Mouse (Mus musculus) hindbrain, postnatal 0 days (tissue): ENCODE data around the gene Zfp408. TPM values are rescaled to one million over a fixed set of nuclear protein-coding genes. Genes with fewer than 3 reads are reported as not detected.
A peak's percentile ranks its signal among the peaks of the same experiment; 100 is the strongest.

Experiments
- ATAC-seq: fragments of 200-750 bp; cut with Nextera tagmentation; 2 replicates; pipeline ENCODE4 v1.8.0; 2017; ENCODE audit warnings: mild to moderate bottlenecking, moderate TSS enrichment, moderate library complexity
- DNase-seq: peaks from one replicate; pipeline ENCODE4 v3.0.0-alpha.2; 2015; ENCODE audit warnings: low spot score
- H3K27ac ChIP-seq: fragments of 300-500 bp; sonication (generic); 2 replicates; pipeline ENCODE4 v1.5.1; 2014; ENCODE audit warnings: mild to moderate bottlenecking
- H3K27me3 ChIP-seq: fragments of 300-500 bp; sonication (generic); 2 replicates; pipeline ENCODE4 v1.6.1; 2014; ENCODE audit warnings: low read length, mixed read lengths; ENCODE audit not compliant: insufficient read depth
- H3K36me3 ChIP-seq: fragments of 300-500 bp; sonication (generic); 2 replicates; pipeline ENCODE4 v1.6.1; 2014; ENCODE audit warnings: low read length, mixed read lengths; ENCODE audit not compliant: insufficient read depth
- H3K4me1 ChIP-seq: fragments of 300-500 bp; sonication (generic); 2 replicates; pipeline ENCODE4 v1.6.1; 2014; ENCODE audit warnings: antibody characterized with exemption, low read length, mixed read lengths; ENCODE audit not compliant: insufficient read depth
- H3K4me2 ChIP-seq: fragments of 300-500 bp; sonication (generic); 2 replicates; pipeline ENCODE4 v1.6.1; 2014; ENCODE audit warnings: low read depth, mild to moderate bottlenecking, low read length, moderate library complexity, mixed read lengths
- H3K4me3 ChIP-seq: fragments of 300-500 bp; sonication (generic); 2 replicates; pipeline ENCODE4 v1.5.1; 2014; ENCODE audit warnings: low read length
- H3K9ac ChIP-seq: fragments of 300-500 bp; sonication (generic); replicated peaks from 2 replicates; pipeline ENCODE4 v1.6.1; 2014; ENCODE audit warnings: mild to moderate bottlenecking, low read length, moderate library complexity, mixed read lengths
- H3K9me3 ChIP-seq: fragments of 300-500 bp; sonication (generic); 2 replicates; pipeline ENCODE4 v1.6.1; 2016; ENCODE audit warnings: low read length, mixed read lengths
- CTCF ChIP-seq: IDR thresholded peaks from 2 replicates; pipeline ENCODE4 v1.5.1; 2016; ENCODE audit warnings: antibody characterized with exemption, control low read depth, low read depth
- WGBS: fragments of 180-500 bp; shearing (Covaris S2); extraction: QIAGEN DNeasy Blood & Tissue Kit; methylation state at CpG from one replicate; pipeline ENCODE4 v1.1.7; 2014; 5-methylcytosine and 5-hydroxymethylcytosine counted together
- polyA plus RNA-seq: library from polyadenylated mRNA; unstranded; fragments of >200 nt; fragmentation: Nextera tagmentation; extraction: Ambion mirVana; gene quantifications from 2 replicates; pipeline ENCODE4 v1.2.1, GENCODE M21; 2015
- total RNA-seq: library from RNA; depleted of rRNA; stranded (reverse); fragments of >200 nt; gene quantifications from 2 replicates; pipeline ENCODE4 v1.2.3, GENCODE M21; 2014; rRNA removed

Zfp408 gene
- total RNA-seq (25.7 and 27.8 TPM in 2 replicates), polyA plus RNA-seq (12.2 and 12.7 TPM in 2 replicates)

DNA sequence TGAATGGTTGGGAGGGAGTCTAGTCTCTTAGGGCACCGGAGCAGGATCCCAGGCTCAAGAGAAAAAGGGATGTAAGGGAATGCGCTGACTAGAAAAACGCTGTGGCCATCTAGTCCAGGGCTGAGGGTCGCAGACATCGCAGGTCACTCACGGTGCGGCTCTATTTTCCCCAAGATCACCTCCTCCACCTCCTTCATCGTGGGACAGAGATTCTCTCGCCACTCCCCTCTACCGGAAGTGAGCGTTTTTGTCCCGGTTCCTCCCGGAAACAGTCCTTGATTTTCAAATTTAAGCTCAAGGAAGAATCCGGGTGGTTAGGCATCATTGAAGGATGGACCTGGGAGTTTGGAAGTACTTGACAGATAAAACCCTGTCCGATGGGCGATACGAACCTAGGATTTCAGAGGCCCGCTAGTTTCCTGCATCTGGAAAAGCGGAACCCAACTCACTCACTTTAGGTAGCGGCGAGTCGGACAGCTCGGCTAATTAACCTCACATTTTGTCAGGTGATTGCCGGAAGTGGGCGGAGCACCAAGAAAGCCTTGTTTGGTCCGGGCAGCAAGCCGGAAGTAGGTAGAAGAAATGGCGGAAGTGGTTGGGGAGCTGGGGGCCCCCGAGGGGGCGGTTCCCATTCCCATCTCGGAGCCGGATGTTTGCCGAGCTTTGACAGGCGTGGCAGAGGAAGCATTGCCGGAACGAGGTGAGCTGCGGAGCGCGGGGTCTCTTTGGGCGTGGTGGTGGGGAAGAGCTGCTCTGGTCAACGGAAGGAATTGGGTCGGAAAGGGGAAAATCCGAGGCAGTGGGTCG lies at the start of gene Zfp408, which contains the start of gene Arhgap1:
TSS of gene Zfp408 (minus strand) at position 239 of the 807 bp plus-strand sequence.
TSS of gene Arhgap1 (plus strand) at position 308 of the 807 bp plus-strand sequence.
- peak within 1 kb of the TSS; percentile 93 for H3K27ac ChIP-seq
- TF ChIP-seq CTCF = no peak; the same call in 1 of the 2 replicates
- H3K9ac ChIP-seq = peak within 1 kb of the TSS; percentile 90
- peaks cover 43% of the 10 kb centered on the region for H3K36me3 ChIP-seq
- under 1% methylated on average over 44 of the region's 44 CpGs for WGBS
- no peaks in the 10 kb centered on the region for H3K27me3 ChIP-seq
- no peaks in the 10 kb centered on the region for H3K4me1 ChIP-seq
- H3K4me3 ChIP-seq = peak within 1 kb of the TSS; percentile 89
- H3K4me2 ChIP-seq = peak within 1 kb of the TSS; percentile 99
- DNase-seq = peak; percentile 99
- peak; percentile 94 for ATAC-seq
- no peaks in the 10 kb centered on the region for H3K9me3 ChIP-seq

GRCm38 (mm10) chr2:91699225-91699624 lies 49.6 kb upstream of the Zfp408 start:
- no peak for TF ChIP-seq CTCF
- ATAC-seq (no peak), DNase-seq (no peak)

GRCm38 (mm10) chr2:91696225-91696590 lies 46.6 kb upstream of the Zfp408 start:
- Histone ChIP-seq H3K4me3 (no peak overlapping the region), H3K4me2 (no peak overlapping the region), H3K4me1 (no peaks in the 10 kb centered on the region), H3K9me3 (no peaks in the 10 kb centered on the region), H3K9ac (no peak overlapping the region), H3K27ac (no peak overlapping the region), H3K27me3 (no peaks in the 10 kb centered on the region), H3K36me3 (peaks cover 4% of the 10 kb centered on the region; the same call in 1 of the 2 replicates)
- no peak for DNase-seq
- TF ChIP-seq CTCF = no peak
- 87% methylated on average over 1 of the region's 1 CpGs for WGBS
- no peak for ATAC-seq

More at GRCm38 (mm10) chr2:91699225-91699624, 49.6 kb upstream of the Zfp408 start:
- Histone ChIP-seq H3K27ac (no peak overlapping the region), H3K4me1 (no peaks in the 10 kb centered on the region), H3K4me3 (no peak overlapping the region), H3K9ac (no peak overlapping the region), H3K9me3 (no peaks in the 10 kb centered on the region), H3K4me2 (no peak overlapping the region), H3K36me3 (no peaks in the 10 kb centered on the region; the same call in 1 of the 2 replicates), H3K27me3 (no peaks in the 10 kb centered on the region)
- WGBS = 91% methylated on average over 1 of the region's 1 CpGs

DNA sequence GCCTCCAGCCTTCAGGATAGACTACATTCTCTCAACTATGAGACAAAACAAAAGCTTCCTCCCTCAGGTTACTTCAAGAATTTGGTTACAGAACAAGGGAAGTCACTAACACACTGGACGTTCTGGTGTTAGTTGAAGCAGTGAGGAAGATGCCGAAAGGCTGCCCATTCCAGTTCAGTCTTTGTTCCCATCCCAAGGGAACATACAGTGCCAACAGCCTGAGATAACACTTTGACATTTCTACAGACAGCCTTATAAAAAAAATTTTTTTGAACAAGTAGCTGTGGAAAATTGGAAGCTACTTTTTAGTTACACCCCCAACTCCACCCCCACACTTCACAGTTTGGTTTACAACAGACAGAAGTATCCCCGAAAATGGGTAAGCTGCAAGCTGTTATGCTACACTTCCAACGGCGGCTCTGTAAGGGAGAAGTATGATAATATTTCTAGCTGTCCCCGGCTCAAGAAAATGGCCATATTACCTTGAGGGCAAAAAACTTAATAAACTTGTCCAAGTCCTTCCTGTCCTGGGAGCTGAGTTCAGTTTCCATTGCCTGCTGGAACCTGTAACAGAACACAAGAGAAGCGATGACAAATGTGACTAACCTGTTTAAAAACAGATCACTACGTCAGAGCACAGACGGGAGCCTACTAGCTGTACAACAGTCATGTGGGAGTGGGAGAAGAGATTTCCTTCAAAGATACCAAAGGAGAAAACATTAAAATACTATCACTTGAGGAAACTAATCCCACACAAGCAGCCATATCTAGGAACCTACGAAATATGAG lies 46.0 kb upstream of the Zfp408 start:
- no peak for ATAC-seq

GRCm38 (mm10) chr2:91689452-91689851 lies 39.9 kb upstream of the Zfp408 start:
- no peaks in the 10 kb centered on the region for H3K4me1 ChIP-seq
- no peaks in the 10 kb centered on the region for H3K27me3 ChIP-seq
- TF ChIP-seq CTCF = no peak
- WGBS = 75% methylated on average over 7 of the region's 7 CpGs
- no peak overlapping the region for H3K4me3 ChIP-seq
- ATAC-seq (peak; percentile 55; the same call in 1 of the 2 replicates), DNase-seq (no peak)
- no peaks in the 10 kb centered on the region for H3K9me3 ChIP-seq
- no peak overlapping the region for H3K4me2 ChIP-seq
- peaks cover 36% of the 10 kb centered on the region for H3K36me3 ChIP-seq
- H3K27ac ChIP-seq = no peak overlapping the region
- H3K9ac ChIP-seq = no peak overlapping the region

More for the DNA sequence above, 46.0 kb upstream of the Zfp408 start:
- Histone ChIP-seq H3K4me3 (no peak overlapping the region), H3K27me3 (no peaks in the 10 kb centered on the region), H3K4me2 (no peak overlapping the region), H3K9ac (no peak overlapping the region), H3K27ac (no peak overlapping the region), H3K36me3 (peaks cover 6% of the 10 kb centered on the region), H3K9me3 (no peaks in the 10 kb centered on the region), H3K4me1 (no peaks in the 10 kb centered on the region)
- 90% methylated on average over 10 of the region's 10 CpGs for WGBS
- TF ChIP-seq CTCF = no peak
- DNase-seq = no peak

GRCm38 (mm10) chr2:91683919-91684318 lies 34.3 kb upstream of the Zfp408 start:
- Histone ChIP-seq H3K4me3 (no peak overlapping the region), H3K27me3 (no peaks in the 10 kb centered on the region), H3K9me3 (no peaks in the 10 kb centered on the region), H3K36me3 (peaks cover 45% of the 10 kb centered on the region), H3K4me2 (no peak overlapping the region), H3K27ac (no peak overlapping the region), H3K4me1 (no peaks in the 10 kb centered on the region), H3K9ac (no peak overlapping the region)
- ATAC-seq (no peak), DNase-seq (no peak)
- TF ChIP-seq CTCF = no peak
- 82% methylated on average over 8 of the region's 8 CpGs for WGBS
